Mouse (Mus musculus) heart, postnatal 4 days (tissue): ENCODE data around the gene Olfr96. TPM values are rescaled to one million over a fixed set of nuclear protein-coding genes. Genes with fewer than 3 reads are reported as not detected.
"Not testable (repeated sequence)": the region's sequence is repeated elsewhere in the genome, so short reads cannot be mapped to it uniquely, and the experiment has no call there.

Source experiments
- DNase-seq: peaks from one replicate; pipeline ENCODE4 v3.0.0; 2021
- total RNA-seq, 2 experiments: library from RNA; stranded (reverse); gene quantifications; 2 replicates each; pipeline ENCODE4 v1.2.3; 2021

Gene Olfr96
- not detected for total RNA-seq

DNA sequence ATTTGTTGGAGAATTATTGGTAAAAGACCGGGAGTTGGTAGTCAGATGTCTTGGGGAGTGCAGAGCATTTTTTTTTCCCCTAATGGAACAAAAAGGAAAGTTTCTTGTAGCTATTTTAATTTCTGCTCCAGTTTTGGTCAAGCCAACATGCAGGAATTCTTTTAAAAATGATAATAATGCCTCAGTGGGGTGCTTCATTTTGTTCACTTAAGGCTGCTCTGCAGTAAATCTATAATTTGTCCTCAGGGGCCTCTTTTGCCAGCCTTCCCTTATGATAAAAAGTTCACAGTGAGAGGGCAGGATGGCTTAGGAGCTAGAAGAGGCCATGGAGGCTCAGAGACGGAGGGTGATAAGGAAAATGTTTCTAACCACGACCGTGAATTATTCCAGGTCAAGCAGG lies at the start of gene Olfr96:
Olfr96 (plus strand) TSS at position 301 of the 400 bp plus-strand sequence.
- DNase-seq, result no peak

DNA sequence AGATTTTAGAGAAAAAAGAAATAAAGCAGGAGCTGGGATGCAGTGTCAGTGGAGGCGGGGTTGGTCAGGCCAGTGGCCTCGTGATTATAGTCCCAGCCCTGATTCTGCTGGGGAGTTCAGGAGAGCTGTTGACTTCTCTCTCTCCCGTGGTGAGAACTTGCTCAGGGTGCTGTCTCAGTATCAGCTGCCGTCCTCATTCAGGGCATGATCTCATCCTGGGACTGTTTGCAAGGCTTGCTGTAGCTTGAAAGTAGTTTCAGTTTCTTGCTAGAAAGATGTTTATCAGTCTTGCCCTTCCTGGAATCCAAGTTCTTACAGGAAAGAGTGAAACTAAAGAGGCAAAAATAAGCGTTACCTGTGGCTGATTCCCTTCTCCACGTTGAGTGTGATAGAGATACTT lies 34.5 kb upstream of the Olfr96 start:
- no peak for DNase-seq

- peak; percentile 66 for DNase-seq
Observed at GRCm38 (mm10) chr17:37190711-37191110, 29.2 kb upstream of the Olfr96 start.

DNA sequence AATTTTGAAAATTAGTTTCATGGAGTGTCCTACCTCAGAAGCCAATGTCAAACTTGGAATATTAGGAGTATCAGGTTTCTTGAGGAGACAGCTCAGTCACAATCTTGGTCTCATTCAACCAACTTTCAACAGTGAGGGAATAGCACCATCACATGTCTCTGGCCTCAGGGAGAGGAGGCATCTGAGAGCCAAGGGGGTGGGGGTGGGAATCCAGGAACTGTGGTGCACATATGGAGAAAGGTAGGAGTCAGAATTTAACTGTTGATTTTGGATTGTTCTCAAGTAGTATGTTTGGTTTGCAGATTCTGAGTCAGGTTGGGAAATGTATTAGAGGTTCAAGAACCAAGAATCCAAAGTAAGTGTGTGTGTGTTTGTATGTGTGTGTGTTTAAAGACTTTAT lies 26.9 kb upstream of the Olfr96 start:
- DNase-seq, result no peak

DNA sequence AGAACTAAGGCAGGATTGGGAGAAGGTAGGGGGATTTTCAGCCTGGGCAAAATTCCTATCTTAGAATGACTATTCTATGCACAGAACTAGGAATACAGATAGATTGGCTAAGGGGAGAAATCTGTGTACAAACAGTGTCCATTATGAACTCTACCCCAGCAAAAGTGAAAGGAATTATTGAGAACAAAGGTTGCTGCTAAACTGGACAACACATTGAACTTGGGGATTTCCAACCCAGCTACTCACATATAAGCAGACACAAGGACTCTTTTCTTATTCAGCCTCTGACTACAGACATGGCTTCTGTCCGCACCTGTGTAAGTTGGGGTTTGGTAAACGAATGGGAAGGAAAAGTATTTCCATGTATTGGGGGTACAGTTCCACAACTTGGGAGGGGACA lies 26.3 kb upstream of the Olfr96 start, which contains the start of gene Ubd:
Ubd (plus strand) TSS at position 237 of the 400 bp plus-strand sequence.
- DNase-seq, result no peak

GRCm38 (mm10) chr17:37194782-37195181 lies 25.2 kb upstream of the Olfr96 start:
- no peak for DNase-seq

DNA sequence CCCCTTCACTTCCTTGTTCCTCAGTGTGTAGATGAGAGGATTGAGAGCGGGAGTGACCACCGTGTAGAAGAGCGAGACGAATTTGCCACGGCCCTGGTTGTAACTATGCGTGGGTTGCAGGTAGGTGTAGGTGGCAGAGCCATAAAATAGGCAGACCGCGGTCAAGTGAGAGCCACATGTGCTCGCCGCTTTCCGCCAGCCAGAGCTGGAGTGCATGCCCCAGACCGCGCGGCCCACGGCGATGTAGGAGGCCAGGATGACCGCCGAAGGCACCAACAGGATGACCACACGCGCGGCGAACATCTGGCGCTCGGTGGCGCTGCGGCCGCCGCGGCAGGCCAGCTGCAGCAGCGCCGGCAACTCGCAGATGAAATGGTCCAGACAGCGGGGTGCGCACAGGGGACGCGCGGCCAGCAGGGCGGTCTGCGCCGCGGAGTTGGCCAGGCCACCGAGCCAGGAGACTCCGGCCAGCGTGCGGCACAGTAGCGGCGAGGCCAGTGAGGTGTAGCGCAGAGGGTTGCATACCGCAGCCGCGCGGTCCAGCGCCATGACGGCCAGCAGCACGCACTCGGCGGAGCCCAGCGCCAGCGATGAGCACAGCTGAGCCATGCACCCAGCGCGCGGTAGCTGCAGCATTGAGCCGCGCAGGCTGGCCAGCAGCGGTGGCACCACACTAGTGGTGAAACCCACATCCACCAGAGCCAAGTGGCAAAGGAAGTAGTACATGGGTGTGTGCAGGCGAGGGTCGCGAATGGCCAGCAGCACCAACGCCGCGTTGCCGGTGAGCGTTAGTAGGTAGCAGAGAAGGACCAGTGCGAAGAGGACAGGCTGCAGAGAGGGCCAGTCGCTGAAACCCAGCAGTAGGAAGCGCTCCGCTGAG lies 22.9 kb upstream of the Olfr96 start:
- DNase-seq, result peak; percentile 14

DNA sequence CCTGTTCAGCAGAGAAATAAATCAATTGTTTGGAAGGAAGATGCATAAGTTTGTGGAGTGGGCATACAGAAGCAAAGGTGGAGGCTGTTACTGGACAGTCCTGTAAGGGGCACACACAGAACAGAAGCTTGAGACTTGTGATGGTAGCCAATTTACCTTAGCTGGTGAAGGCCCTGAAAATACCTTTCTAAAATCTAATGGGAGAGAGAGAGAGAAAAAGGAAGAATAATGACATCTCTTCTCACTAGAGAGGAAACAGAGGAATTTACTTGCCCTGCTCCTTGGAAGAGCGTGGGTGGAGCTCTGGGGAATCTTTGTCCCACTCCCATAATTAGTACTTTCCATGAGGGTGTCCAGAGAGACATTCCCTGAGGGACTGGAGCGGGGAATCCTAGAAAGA lies 19.1 kb upstream of the Olfr96 start, which contains the start of gene Olfr94:
Olfr94 (minus strand) TSS at position 101 of the 400 bp plus-strand sequence.
- no peak for DNase-seq

DNA sequence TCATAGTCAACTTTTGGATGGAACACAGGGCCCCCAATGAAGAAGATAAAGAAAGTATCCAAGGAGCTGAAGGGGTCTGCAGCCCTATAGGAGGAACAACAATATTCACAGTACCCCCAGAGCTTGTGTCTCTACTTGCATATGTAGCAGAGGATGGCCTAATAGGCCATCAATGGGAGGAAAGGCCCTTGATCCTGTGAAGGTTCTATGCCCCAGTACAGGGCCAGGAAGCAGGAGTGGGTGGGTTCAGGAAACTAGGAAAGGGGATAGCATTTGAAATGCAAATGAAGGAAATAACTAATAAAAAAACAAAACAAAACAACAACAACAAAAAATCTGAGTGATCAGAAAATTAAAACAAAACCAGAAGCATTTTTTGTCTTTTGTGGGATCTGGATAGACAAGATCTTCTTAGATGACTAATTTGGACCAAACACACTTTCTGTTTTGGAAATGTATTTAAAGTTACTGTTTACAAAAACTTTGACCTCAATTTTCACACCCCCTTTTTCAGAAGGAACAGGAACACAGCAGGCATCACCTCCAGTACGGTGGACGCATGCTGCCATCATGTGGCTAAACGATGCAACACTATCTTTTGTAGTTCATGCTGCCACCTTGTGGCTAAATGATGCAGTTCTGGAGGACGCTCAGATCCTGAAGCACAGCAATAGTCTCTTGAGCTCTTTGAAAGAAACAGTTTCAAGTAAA lies 16.6 kb upstream of the Olfr96 start:
- DNase-seq, result peak; percentile 84

GRCm38 (mm10) chr17:37203917-37204236 lies 16.1 kb upstream of the Olfr96 start:
- DNase-seq, result no peak

GRCm38 (mm10) chr17:37210884-37211768 lies 8.8 kb upstream of the Olfr96 start:
- no peak for DNase-seq

DNA sequence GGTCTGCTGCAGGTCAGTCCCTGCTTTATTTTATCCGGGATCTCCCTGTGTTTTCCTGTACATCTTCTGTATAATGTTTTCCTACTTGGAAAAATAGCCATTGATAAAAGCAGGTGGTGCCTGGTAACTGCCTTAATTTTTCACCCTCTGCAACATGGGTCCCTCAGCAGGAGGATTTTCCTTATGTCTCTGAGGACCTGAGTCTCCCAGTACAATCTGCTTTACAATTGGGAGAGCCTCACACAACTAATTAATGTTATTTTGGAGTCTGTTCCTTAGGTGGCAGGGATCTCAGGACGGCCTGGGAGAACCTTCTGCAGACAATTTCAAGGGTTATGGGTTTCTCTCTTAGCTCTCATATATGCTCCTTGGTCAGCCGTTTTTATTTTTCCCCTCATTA lies 6.9 kb upstream of the Olfr96 start, which contains the start of gene Olfr95:
Olfr95 (minus strand) TSS at position 101 of the 400 bp plus-strand sequence.
- no peak for DNase-seq

DNA sequence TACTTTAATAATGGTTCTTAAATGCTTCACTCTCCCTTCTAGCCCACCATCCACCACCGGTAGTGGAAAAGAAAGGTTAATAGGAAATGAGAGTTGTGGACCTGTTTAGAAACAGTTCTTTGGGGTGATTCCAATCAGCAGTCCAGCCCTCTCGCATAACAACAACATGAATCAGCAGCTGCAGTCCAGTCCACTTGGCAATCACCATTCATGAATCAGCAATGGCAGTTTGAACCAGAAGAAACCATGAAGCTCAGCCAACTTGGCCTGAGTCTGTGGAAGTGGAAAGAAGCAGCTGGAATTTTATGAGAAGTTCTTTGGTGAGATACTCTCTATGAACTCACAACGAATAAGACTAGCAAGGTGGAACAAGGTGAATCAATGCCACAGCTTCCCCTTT lies 1.5 kb upstream of the Olfr96 start:
- no peak for DNase-seq

DNA sequence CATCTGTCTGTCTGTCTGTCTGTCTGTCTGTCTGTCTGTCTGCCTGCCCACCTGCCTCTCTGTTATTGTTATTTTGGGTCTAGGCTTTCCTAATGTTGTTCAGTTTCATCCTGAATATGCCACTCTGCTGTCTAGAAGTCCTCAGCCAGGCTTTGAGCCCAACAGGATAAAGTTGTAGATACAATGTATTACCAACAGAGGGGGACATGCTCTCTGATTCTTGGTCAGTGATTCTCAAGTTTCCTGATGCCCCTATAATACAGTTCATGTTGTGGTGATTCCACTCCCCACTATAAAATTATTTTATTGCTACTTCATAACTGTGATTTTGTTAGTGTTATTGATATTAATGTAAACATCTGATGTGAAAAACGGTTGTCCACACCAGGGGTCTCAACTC lies 1.9 kb downstream of the Olfr96 start:
- DNase-seq, result no peak

- DNase-seq, result not testable (repeated sequence)
Observed at GRCm38 (mm10) chr17:37237230-37237629, 17.3 kb downstream of the Olfr96 start, which contains the start of gene Olfr97. TSS of gene Olfr97 (minus strand) at chr17:37237330.

DNA sequence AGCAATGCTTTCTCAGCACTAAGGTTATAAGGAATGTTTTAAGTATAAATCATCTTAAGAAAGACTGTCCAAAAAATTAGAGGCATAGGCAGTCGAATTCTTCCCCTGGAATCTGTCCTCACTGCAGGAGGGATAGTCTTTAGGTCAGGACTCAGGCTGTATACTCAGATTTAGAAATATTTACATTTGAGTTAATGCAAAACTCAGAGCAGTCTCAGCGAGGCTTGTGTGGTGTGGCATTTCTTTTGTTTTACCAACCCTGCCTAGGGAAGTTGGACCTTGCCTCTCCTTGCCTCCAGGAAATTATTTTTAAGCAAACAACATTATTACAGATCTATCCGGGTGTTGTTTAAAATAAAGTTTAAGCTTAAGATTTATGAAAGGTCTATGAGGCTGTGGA lies 22.3 kb downstream of the Olfr96 start:
- DNase-seq, result no peak

DNA sequence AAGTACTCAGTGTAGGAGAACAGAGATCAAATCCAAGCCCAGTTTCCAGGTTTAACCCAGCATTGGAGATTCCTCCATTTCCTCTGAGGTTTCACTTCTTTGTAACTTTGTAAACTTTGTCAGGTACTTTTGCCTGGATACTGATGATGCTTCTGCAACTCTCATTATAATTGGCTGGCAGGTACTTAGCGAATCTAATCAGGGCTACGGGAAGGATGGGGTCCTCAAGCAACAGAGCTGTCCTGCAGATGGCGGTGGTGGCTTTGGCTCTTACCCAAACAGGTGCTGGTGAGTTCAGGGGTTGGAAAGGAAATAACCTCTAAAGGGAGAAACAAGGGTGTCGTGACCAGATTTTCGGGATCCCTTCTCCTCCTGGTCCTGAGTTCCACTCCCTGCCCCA lies 26.8 kb downstream of the Olfr96 start:
- DNase-seq, result peak; percentile 28

DNA sequence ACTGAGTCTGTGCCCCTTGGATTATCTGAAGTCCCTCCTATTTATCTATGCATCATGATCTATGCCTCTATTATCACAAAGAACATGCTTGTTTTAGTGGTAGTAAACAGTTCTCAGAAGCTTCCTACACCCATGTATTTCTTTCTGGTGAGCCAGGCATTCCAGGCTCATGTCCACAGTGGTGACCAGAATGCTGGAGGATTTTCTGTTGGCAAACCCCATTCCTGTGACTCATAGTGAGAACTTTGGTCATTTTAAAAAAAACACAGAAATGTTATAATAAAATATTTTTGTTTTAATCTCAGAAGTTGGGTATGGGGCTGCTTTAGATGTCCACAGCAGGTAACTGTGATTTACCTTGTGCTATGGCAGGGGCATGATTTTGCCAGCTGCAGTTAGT lies 29.5 kb downstream of the Olfr96 start:
- no peak for DNase-seq

DNA sequence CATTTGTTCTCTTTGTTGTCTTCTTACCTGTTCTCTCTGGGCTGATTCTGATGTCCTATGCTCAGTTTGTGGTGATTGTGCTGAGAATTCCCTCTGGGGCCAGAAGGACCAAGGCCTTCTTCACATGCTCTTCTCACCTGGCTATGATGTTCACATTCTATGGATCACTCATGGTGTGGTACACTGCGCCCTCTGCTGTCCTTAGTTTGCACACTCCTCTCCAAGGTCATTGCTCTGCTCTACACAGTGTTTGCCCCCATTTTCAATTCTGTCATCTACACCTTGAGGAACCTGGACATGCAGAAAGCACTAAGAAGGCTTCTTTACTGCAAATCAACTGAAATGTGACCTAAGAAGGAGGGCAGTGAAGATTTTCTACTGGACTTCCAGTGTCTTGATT lies 30.6 kb downstream of the Olfr96 start:
- no peak for DNase-seq

DNA sequence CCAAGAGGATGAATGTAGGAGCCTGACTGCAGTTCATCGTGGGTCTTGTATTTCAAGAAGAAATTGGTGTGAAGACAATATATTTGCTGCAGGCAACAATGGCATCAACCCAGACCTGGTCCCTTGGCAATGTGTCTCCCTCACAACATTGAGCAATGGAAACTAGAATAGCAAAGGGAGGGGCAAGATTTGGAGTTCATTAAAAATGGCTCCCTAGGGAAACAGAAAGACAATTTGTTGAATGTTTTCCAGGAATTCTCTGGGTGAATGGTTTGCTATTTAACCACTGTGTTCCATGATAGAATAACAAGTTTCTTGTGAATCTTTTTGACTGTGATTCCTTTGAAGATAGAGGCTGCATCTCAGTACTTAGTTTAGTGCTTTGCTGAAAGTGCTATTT lies 43.7 kb downstream of the Olfr96 start, which contains the start of gene Olfr98:
Olfr98 (minus strand) TSS at position 124 of the 400 bp plus-strand sequence.
- DNase-seq, result no peak

GRCm38 (mm10) chr17:37270058-37270701 lies 50.2 kb downstream of the Olfr96 start, which contains the start of gene H2-M3:
TSS of gene H2-M3 (plus strand) at chr17:37270220.
- peak; percentile 93 for DNase-seq

- DNase-seq, result peak; percentile 47
Observed at GRCm38 (mm10) chr17:37270702-37271092, 50.8 kb downstream of the Olfr96 start.
